Mouse (Mus musculus) liver, adult 2 months (tissue): ENCODE measurements around the gene P2rx3.

ENCODE experiments used
- CTCF ChIP-seq: fragments of 200-500 bp; IDR thresholded peaks from 2 replicates; pipeline ENCODE4 v1.5.1; 2011; ENCODE audit warnings: low read depth, low read length, control low read depth
- POLR2A ChIP-seq: fragments of 200-500 bp; IDR thresholded peaks from 2 replicates; pipeline ENCODE4 v1.6.1; 2011; ENCODE audit warnings: low read length, control low read depth; ENCODE audit not compliant: insufficient read depth; ENCODE audit errors: extremely low read depth

DNA sequence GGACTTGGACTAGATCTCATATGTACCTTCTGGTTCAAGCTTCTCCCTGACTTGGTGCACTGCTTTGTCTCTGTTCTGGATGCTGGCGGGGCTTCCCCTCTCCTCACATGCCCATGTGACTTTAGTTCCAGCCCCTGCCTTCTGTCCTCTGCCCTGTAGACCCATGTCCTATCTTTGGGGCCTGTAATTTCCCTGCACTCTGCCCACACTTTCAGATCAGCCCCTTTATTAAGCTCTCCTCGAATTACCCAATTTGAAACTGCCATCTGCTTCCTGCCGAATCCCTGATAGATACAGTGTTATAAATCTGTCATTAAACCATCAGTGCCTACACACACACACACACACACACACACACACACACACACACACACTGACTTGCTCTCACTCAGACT, 22.7 kb downstream of the P2rx3 start:
- TF ChIP-seq CTCF (no peak), POLR2A (no peak)
